Mouse (Mus musculus) hindbrain, embryonic 15.5 days (tissue): ENCODE measurements around the gene Aqp7. TPM values are rescaled to one million over a fixed set of nuclear protein-coding genes. Genes with fewer than 3 reads are reported as not detected.
"Not testable (repeated sequence)": the region's sequence is repeated elsewhere in the genome, so short reads cannot be mapped to it uniquely, and the experiment has no call there.

Source experiments
- ATAC-seq: fragments of 200-750 bp; cut with Nextera tagmentation; 2 replicates; pipeline ENCODE4 v1.8.0; 2017; ENCODE audit warnings: low read depth, moderate number of reproducible peaks, moderate TSS enrichment; ENCODE audit not compliant: low FRiP score
- H3K27ac ChIP-seq: fragments of 300-500 bp; sonication (generic); replicated peaks from 2 replicates; pipeline ENCODE4 v1.5.1; 2015; ENCODE audit warnings: mild to moderate bottlenecking, inconsistent platforms
- H3K27me3 ChIP-seq: fragments of 300-500 bp; sonication (generic); 2 replicates; pipeline ENCODE4 v1.6.1; 2015; ENCODE audit warnings: control low read depth, inconsistent platforms
- H3K36me3 ChIP-seq: fragments of 300-500 bp; sonication (generic); 2 replicates; pipeline ENCODE4 v1.6.1; 2015; ENCODE audit warnings: control low read depth, inconsistent platforms
- H3K4me1 ChIP-seq: fragments of 300-500 bp; sonication (generic); replicated peaks from 2 replicates; pipeline ENCODE4 v1.6.1; 2015; ENCODE audit warnings: control low read depth, inconsistent platforms
- H3K4me2 ChIP-seq: fragments of 300-500 bp; sonication (generic); 2 replicates; pipeline ENCODE4 v1.6.1; 2015; ENCODE audit warnings: moderate library complexity, mild to moderate bottlenecking, inconsistent platforms
- H3K4me3 ChIP-seq: fragments of 300-500 bp; sonication (generic); 2 replicates; pipeline ENCODE4 v1.5.1; 2015; ENCODE audit warnings: mild to moderate bottlenecking, inconsistent platforms
- H3K9ac ChIP-seq: fragments of 300-500 bp; sonication (generic); 2 replicates; pipeline ENCODE4 v1.6.1; 2015; ENCODE audit warnings: inconsistent platforms
- H3K9me3 ChIP-seq: fragments of 300-500 bp; sonication (generic); 2 replicates; pipeline ENCODE4 v1.6.1; 2016; ENCODE audit warnings: control low read depth, inconsistent platforms
- WGBS: fragments of 180-500 bp; shearing (Covaris S2); methylation state at CpG from one replicate; pipeline ENCODE4 v1.1.7; 2015; 5-methylcytosine and 5-hydroxymethylcytosine counted together
- polyA plus RNA-seq: library from polyadenylated mRNA; unstranded; fragments of >200 nt; fragmentation: Nextera tagmentation; extraction: Ambion mirVana; gene quantifications from 2 replicates; pipeline ENCODE4 v1.2.1, GENCODE M21; 2015

Gene Aqp7
- polyA plus RNA-seq, 1 experiment from 2014 or later, result not detected

DNA sequence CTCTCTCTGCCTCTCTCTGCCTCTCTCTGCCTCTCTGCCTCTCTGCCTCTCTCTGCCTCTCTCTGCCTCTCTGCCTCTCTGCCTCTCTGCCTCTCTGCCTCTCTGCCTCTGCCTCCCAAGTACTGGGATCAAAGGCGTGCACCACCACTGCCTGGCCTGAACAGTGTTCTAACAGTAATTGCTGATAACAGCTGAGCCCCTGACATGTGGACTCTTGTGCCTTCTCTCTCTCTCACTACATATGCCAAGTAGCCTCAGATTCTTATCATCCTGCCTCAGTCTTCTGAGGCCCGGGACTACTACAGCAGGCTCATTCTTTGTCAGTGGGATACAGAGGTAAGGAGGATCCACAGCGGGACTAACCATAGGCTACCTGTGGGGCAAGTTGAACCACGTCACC is 34.9 kb upstream of the Aqp7 start:
- H3K4me3 ChIP-seq, H3K4me2 ChIP-seq, H3K27me3 ChIP-seq, H3K27ac ChIP-seq, H3K9ac ChIP-seq, H3K4me1 ChIP-seq, H3K9me3 ChIP-seq, H3K36me3 ChIP-seq, ATAC-seq: not testable (repeated sequence)
- 75% methylated on average over 4 of the region's 4 CpGs for WGBS

GRCm38 (mm10) chr4:41081733-41082132 is 33.8 kb upstream of the Aqp7 start:
- no peak for ATAC-seq
- 79% methylated on average over 5 of the region's 5 CpGs for WGBS
- Histone ChIP-seq H3K9ac (no peak overlapping the region), H3K9me3 (no peaks in the 10 kb centered on the region), H3K27me3 (no peaks in the 10 kb centered on the region), H3K36me3 (no peaks in the 10 kb centered on the region), H3K4me1 (no peaks in the 10 kb centered on the region), H3K4me3 (no peak overlapping the region), H3K4me2 (no peak overlapping the region), H3K27ac (no peak overlapping the region)

- WGBS, result 76% methylated on average over 6 of the region's 6 CpGs
- Histone ChIP-seq H3K4me3 (no peak overlapping the region), H3K27me3 (no peaks in the 10 kb centered on the region), H3K4me1 (no peaks in the 10 kb centered on the region), H3K4me2 (no peak overlapping the region), H3K9ac (no peak overlapping the region), H3K36me3 (no peaks in the 10 kb centered on the region), H3K9me3 (no peaks in the 10 kb centered on the region), H3K27ac (no peak overlapping the region)
- no peak for ATAC-seq
These were observed 30.8 kb upstream of the Aqp7 start for GRCm38 (mm10) chr4:41078726-41079125.

GRCm38 (mm10) chr4:41074461-41074860 is 26.5 kb upstream of the Aqp7 start:
- Histone ChIP-seq H3K9ac (no peak overlapping the region), H3K4me3 (no peak overlapping the region), H3K4me2 (no peak overlapping the region), H3K4me1 (no peaks in the 10 kb centered on the region), H3K27me3 (no peaks in the 10 kb centered on the region), H3K27ac (no peak overlapping the region), H3K9me3 (no peaks in the 10 kb centered on the region), H3K36me3 (no peaks in the 10 kb centered on the region)
- 75% methylated on average over 6 of the region's 6 CpGs for WGBS
- ATAC-seq, result no peak

DNA sequence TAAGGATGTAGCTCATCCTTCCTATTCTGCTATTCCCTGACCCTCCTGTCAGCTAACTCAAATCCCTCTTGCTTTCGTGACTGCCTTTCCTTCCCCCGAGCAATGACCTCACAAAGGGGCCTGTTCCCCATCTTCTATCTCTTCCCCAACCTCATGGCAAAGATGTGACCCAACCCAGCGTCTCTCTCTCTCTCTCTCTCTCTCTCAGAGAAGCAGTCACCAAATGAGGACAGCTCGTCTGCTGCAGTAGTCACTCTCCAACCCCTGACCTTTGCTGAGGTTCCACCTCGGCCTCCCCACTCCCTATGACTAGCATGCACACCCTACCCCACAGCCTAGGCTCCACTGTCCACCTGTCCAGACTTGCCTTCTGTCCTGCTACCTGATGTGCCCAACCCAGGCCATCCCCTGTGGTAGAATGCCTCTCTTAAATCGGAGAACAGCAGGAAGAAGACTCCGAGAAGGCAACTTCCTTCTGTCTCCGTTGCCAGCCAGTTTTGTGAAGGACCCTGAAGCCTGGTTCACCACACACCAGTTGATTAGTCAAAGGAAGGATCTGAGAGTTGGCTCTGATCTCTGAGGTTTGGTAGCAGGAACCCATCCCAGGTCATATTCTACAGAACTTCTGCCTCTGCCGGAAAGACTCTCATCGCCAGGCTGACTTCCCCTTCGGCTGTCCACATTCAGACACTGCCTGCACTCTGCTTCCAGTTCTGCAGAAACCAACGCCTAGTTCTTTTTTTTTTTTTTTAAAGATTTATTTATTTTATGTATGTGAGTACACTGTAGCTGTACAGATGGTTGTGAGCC is 25.3 kb upstream of the Aqp7 start:
- no peak overlapping the region for H3K9ac ChIP-seq
- no peaks in the 10 kb centered on the region for H3K9me3 ChIP-seq
- 82% methylated on average over 12 of the region's 12 CpGs for WGBS
- H3K27me3 ChIP-seq, result no peaks in the 10 kb centered on the region
- H3K4me1 ChIP-seq, result no peaks in the 10 kb centered on the region
- H3K27ac ChIP-seq, result no peak overlapping the region
- H3K4me2 ChIP-seq, result no peak overlapping the region
- no peaks in the 10 kb centered on the region for H3K36me3 ChIP-seq
- ATAC-seq, result no peak
- no peak overlapping the region for H3K4me3 ChIP-seq

DNA sequence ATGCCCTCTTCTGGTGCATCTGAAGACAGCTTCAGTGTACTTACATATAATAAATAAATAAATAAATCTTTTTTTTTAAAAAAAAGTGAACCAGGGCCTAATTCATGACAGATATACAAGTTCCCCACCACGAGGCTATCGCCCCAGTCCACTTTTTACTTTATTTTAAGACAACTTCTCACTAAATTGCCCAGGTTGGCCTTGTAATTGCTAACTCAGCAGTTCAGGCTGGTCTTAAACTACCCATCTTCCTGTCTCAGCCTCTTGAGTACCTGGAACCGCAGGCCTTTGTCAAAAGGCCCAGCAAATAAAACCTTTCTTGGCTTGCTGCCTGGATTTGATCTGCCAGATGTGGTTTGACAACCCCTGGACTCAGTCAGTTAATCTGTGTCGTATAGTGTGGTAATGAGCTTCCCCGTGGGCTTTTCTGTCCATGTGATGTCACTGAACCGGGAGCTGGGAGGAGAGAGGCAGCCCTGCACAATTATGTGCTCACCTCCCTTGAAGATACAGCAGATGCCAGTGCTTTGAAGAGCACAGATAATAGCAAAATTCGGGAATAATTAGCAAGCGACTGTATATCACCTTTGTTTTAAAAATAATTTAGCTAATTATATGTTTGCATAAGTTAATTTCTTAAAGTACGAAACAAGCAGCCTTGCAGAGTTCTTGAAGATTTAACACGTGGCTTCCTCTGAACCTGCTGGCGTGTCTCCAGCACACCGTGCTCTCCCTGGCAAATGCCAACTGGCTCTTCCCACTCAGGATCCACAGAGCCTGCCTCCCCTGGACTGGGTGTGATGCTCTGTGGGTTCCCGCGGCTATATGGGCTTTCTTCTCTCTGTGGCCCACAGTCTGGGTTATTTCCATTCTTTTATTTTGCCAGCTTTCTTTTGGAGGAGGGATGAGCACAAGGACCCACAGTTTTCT is 23.8 kb upstream of the Aqp7 start:
- Histone ChIP-seq H3K36me3 (no peaks in the 10 kb centered on the region), H3K4me2 (no peak overlapping the region), H3K4me3 (no peak overlapping the region), H3K9me3 (no peaks in the 10 kb centered on the region), H3K27ac (no peak overlapping the region), H3K9ac (no peak overlapping the region), H3K4me1 (no peaks in the 10 kb centered on the region), H3K27me3 (no peaks in the 10 kb centered on the region)
- peak; percentile 45; the same call in 1 of the 2 replicates for ATAC-seq
- 67% methylated on average over 14 of the region's 14 CpGs for WGBS

DNA sequence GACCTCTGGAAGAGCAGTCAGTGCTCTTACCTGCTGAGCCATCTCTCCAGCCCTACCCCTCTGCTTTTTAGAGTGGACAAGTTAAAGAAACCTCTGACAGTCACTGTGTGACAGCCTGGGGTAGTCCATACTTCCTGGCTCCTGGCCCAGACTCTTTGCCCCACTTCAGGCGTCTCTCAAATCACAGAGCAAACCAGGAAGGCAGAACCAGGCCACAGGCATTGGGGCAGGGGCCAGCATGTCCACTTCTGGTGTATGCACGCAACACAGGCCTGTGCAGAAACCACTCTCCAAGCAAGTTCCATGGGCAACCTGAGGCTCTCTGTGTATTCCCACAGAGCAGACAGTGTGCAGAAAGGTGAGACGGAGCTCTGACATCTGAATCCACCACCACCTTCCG is 17.3 kb upstream of the Aqp7 start:
- H3K4me1 ChIP-seq, result no peaks in the 10 kb centered on the region
- 88% methylated on average over 4 of the region's 4 CpGs for WGBS
- H3K9ac ChIP-seq, result no peak overlapping the region
- no peak overlapping the region for H3K4me2 ChIP-seq
- H3K4me3 ChIP-seq, result no peak overlapping the region
- no peaks in the 10 kb centered on the region for H3K27me3 ChIP-seq
- no peaks in the 10 kb centered on the region for H3K36me3 ChIP-seq
- ATAC-seq, result no peak
- no peaks in the 10 kb centered on the region for H3K9me3 ChIP-seq
- no peak overlapping the region for H3K27ac ChIP-seq

GRCm38 (mm10) chr4:41063894-41064673 is 16.1 kb upstream of the Aqp7 start:
- no peak for ATAC-seq
- no peaks in the 10 kb centered on the region for H3K27me3 ChIP-seq
- no peaks in the 10 kb centered on the region for H3K36me3 ChIP-seq
- no peaks in the 10 kb centered on the region for H3K4me1 ChIP-seq
- H3K27ac ChIP-seq, result no peak overlapping the region
- 28% methylated on average over 16 of the region's 16 CpGs for WGBS
- H3K4me3 ChIP-seq, result no peak overlapping the region
- no peaks in the 10 kb centered on the region for H3K9me3 ChIP-seq
- H3K9ac ChIP-seq, result no peak overlapping the region
- no peak overlapping the region for H3K4me2 ChIP-seq

- Histone ChIP-seq H3K9me3 (no peaks in the 10 kb centered on the region), H3K4me3 (no peak overlapping the region), H3K36me3 (no peaks in the 10 kb centered on the region), H3K9ac (no peak overlapping the region), H3K4me1 (no peaks in the 10 kb centered on the region), H3K4me2 (no peak overlapping the region), H3K27ac (no peak overlapping the region), H3K27me3 (no peaks in the 10 kb centered on the region)
- 58% methylated on average over 3 of the region's 3 CpGs for WGBS
- no peak for ATAC-seq
These were observed 15.4 kb upstream of the Aqp7 start for GRCm38 (mm10) chr4:41063351-41063750.

DNA sequence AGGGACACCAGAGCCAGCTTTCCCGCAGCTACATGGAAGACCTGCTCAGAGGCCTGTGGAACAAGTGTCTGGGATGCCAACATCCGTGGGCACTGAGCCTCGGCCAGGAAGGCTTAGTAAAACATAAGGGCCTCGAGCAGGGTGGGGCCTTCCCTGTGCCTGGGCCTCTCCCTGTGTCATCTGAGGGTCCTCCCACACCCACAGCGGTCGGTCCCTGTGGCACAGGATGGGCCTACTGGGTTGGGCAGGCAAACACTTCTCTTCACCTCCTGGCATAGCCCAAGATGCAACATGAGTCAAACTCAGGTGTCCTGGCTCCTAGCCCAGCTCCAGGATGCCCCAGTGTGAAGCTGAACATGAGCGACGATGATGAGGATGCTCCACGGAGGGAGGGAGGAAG is 9.4 kb upstream of the Aqp7 start:
- H3K4me1 ChIP-seq, result no peaks in the 10 kb centered on the region
- no peak overlapping the region for H3K9ac ChIP-seq
- no peaks in the 10 kb centered on the region for H3K27me3 ChIP-seq
- WGBS, result 72% methylated on average over 6 of the region's 9 CpGs
- H3K27ac ChIP-seq, result no peak overlapping the region
- H3K36me3 ChIP-seq, result no peaks in the 10 kb centered on the region
- no peaks in the 10 kb centered on the region for H3K9me3 ChIP-seq
- no peak for ATAC-seq
- H3K4me2 ChIP-seq, result no peak overlapping the region
- H3K4me3 ChIP-seq, result no peak overlapping the region

GRCm38 (mm10) chr4:41056742-41057332 is 8.9 kb upstream of the Aqp7 start:
- Histone ChIP-seq H3K27ac (no peak overlapping the region), H3K27me3 (no peaks in the 10 kb centered on the region), H3K4me1 (no peaks in the 10 kb centered on the region), H3K9ac (no peak overlapping the region), H3K4me2 (no peak overlapping the region), H3K4me3 (no peak overlapping the region), H3K36me3 (no peaks in the 10 kb centered on the region), H3K9me3 (no peaks in the 10 kb centered on the region)
- 73% methylated on average over 7 of the region's 7 CpGs for WGBS
- ATAC-seq, result no peak
